14 mouse cellular contexts compared by ENCODE assay signal in the genomic region with DNA sequence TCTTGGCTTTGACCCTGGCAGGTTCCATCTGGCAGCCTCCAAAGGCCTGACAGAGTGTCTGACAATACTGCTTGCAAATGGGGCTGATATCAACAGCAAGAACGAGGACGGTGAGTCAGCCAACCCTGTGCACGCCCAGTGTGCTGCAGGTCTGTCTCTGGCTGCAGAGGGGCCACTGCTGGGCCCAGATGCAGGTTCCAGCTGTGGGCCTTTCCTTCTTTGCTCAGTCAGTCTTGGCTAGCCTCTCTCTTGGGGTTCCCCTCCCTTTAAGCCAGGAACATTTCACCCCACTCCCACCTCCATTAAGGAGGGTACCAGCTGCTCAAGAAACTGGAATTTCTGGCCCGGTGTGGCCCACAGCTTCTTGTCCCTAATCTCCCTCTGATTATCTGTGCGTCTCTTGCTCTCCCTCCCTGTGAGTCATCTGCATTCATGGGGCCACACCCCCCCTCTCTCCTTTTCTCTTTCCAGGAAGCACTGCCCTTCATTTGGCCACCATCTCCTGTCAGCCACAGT. TPM values are rescaled to one million over a fixed set of nuclear protein-coding genes. Genes with fewer than 3 reads are reported as not detected.
DNase-seq lines count a peak whose midpoint lies in the region; ATAC-seq and TF ChIP-seq lines count a peak whose summit lies in the region.
"Had no signal": no experiment of that assay in that cellular context is flagged by ENCODE, and none has a peak within 500 bp of the region (broad histone marks: within the 10 kb centered on the region; RNA-seq: fewer than 3 reads in every experiment).

No protein-coding gene starts in this region.

- peak overlapping the region; percentile 7 for H3ac ChIP-seq in C2C12 (ENCODE audit: control insufficient read depth, insufficient read length, low read depth)

- peak; percentile 50; the same call in 1 of the 2 replicates for ATAC-seq in liver, embryonic 14.5 days (ENCODE audit: insufficient read depth)

- WGBS in heart, embryonic 10.5 days, result 11% methylated on average over 5 of the region's 5 CpGs
- WGBS in liver, embryonic 14.5 days (ENCODE audit: insufficient replicate concordance), result 9% methylated on average over 5 of the region's 5 CpGs

- peaks cover 12% of the 10 kb centered on the region for H3K4me1 ChIP-seq in heart, embryonic 10.5 days
- H3K4me1 ChIP-seq in liver, embryonic 14.5 days (replicated peaks; ENCODE audit: control insufficient read depth in 2 of 2, insufficient read depth in 2 of 2, low read length in 1 of 2), result peaks cover 0 to 6% of the 10 kb centered on the region in 2 experiments; a peak in 3 of 4 replicates

- intact Hi-C loops in heart, postnatal 36 days (cut with DNase I), result no loop called here

- H3K36me3 ChIP-seq in heart, embryonic 10.5 days, result no peaks in the 10 kb centered on the region
- no peaks in the 10 kb centered on the region for H3K36me3 ChIP-seq in C2C12 (ENCODE audit: control insufficient read depth, insufficient read depth)
- no peaks in the 10 kb centered on the region for H3K36me3 ChIP-seq in liver, embryonic 14.5 days (replicated peaks; ENCODE audit: control insufficient read depth, insufficient read depth, low read depth)
- H3K36me3 ChIP-seq: kidney, embryonic 15.5 days had no signal

- no peak for TF ChIP-seq CTCF in C2C12 (IDR thresholded peaks at IDR 0.05; ENCODE audit: control insufficient read depth, insufficient read depth, insufficient read length)
- no peak for TF ChIP-seq CTCF in liver, embryonic 14.5 days (IDR thresholded peaks at IDR 0.05; ENCODE audit: low read depth)

- peak; percentile 71 for DNase-seq in heart, embryonic 10.5 days (ENCODE audit: low spot score)
- no peak for DNase-seq in heart, postnatal 36 days
- peak; percentile 87 for DNase-seq in adrenal gland, adult 2 months
- DNase-seq in liver, embryonic 14.5 days (ENCODE audit: low read depth in 3 of 3, low spot score in 3 of 3), result no peak
- DNase-seq in testis, postnatal 10 days (ENCODE audit: low spot score), result no peak
- no peak for DNase-seq in frontal cortex, postnatal 10 days (ENCODE audit: low spot score in 2 of 2)
- no peak for DNase-seq in neural tube, embryonic 10.5 days (ENCODE audit: extremely low spot score, low spot score)
- DNase-seq: layer of hippocampus, postnatal 36 days; midbrain, embryonic 14.5 days; thymus, postnatal 36 days had no signal

- H3K27ac ChIP-seq in heart, embryonic 10.5 days, result no peak overlapping the region
- H3K27ac ChIP-seq in liver, embryonic 14.5 days, result no peak overlapping the region
- H3K27ac ChIP-seq: kidney, embryonic 15.5 days had no signal

- no peak for TF ChIP-seq EP300 in liver, embryonic 14.5 days (IDR thresholded peaks at IDR 0.05; ENCODE audit: low read depth)

- H3K4me2 ChIP-seq in liver, embryonic 14.5 days (ENCODE audit: low read depth), result no peak overlapping the region
- H3K4me2 ChIP-seq: kidney, embryonic 15.5 days had no signal

- no peaks in the 10 kb centered on the region for H3K79me3 ChIP-seq in C2C12 (ENCODE audit: low read depth)

- no peaks in the 10 kb centered on the region for H3K9me3 ChIP-seq in heart, embryonic 10.5 days
- no peaks in the 10 kb centered on the region for H3K9me3 ChIP-seq in liver, embryonic 14.5 days (ENCODE audit: control insufficient read depth, low read length)
- H3K9me3 ChIP-seq: kidney, embryonic 15.5 days had no signal

- H3K27me3 ChIP-seq in heart, embryonic 10.5 days (ENCODE audit: insufficient read depth, poor library complexity, severe bottlenecking), result peaks cover 58% of the 10 kb centered on the region
- no peaks in the 10 kb centered on the region for H3K27me3 ChIP-seq in C2C12 (ENCODE audit: control insufficient read depth, insufficient read depth, insufficient read length)
- peaks cover 6% of the 10 kb centered on the region for H3K27me3 ChIP-seq in liver, embryonic 14.5 days (ENCODE audit: control insufficient read depth, insufficient read depth, low read length)

- no peak overlapping the region for H3K4me3 ChIP-seq in heart, embryonic 10.5 days
- no peak overlapping the region for H3K4me3 ChIP-seq in C2C12 (ENCODE audit: insufficient read depth, poor library complexity, severe bottlenecking)
- H3K4me3 ChIP-seq in liver, embryonic 14.5 days (ENCODE audit: insufficient read depth in 1 of 2, low read depth in 2 of 2, low read length in 2 of 2), result no peak overlapping the region
- H3K4me3 ChIP-seq: kidney, embryonic 15.5 days had no signal

- no peaks in the 10 kb centered on the region for H3K79me2 ChIP-seq in C2C12 (ENCODE audit: control insufficient read depth, insufficient read depth)

- no peak overlapping the region for H3K9ac ChIP-seq in liver, embryonic 14.5 days (replicated peaks)
- H3K9ac ChIP-seq: kidney, embryonic 15.5 days had no signal

TF ChIP-seq in C2C12, 6 proteins besides CTCF, POLR2A, EP300 and RAD21:
- TF ChIP-seq MYOD1 (IDR thresholded peaks at IDR 0.05; ENCODE audit: control insufficient read depth, insufficient read length, low read depth) (no peak), MYOG (IDR thresholded peaks at IDR 0.05; ENCODE audit: control insufficient read depth, extremely low read depth, insufficient read length) (no peak), CEBPB (IDR thresholded peaks at IDR 0.05; ENCODE audit: low read depth) (no peak), FOSL1 (IDR thresholded peaks at IDR 0.05; ENCODE audit: insufficient read depth, low read length, poor library complexity, severe bottlenecking) (no peak), MAX (IDR thresholded peaks at IDR 0.05) (no peak), USF1 (IDR thresholded peaks at IDR 0.05; ENCODE audit: low read depth) (no peak)

RNA-seq across cellular contexts. Expression of a gene that starts 9.3 kb away (rescaled TPM):
- polyA plus RNA-seq in heart, embryonic 10.5 days (2016; fragmentation: Nextera tagmentation; extraction: Ambion mirVana), result 0.14 TPM in 2 replicates
- total RNA-seq in heart, postnatal 36 days (2021), result 1 to 10 TPM in 1 of 2 experiments, under 1 TPM in 1; 0.78 to 1.7 TPM
- 0.09 TPM for polyA plus RNA-seq in C2C12 (2012; fragmentation: generic; extraction: Trizol)
- total RNA-seq in adrenal gland, adult 2 months (2021), result 1 to 10 TPM; 3.0 to 4.6 TPM
- 1.5 and 3.3 TPM in 2 replicates for polyA plus RNA-seq in adrenal gland, adult 2 months (2012; rRNA removed)
- 0.26 and 0.39 TPM in 2 replicates for polyA plus RNA-seq in liver, embryonic 14.5 days (2012; rRNA removed)
- 0.13 and 0.22 TPM in 2 replicates for polyA plus RNA-seq in liver, embryonic 14.5 days (2014; fragmentation: Nextera tagmentation; extraction: Ambion mirVana)

RNA-seq across cellular contexts. Expression of a gene that starts 17.0 kb away (rescaled TPM):
- polyA plus RNA-seq in heart, embryonic 10.5 days (2016; fragmentation: Nextera tagmentation; extraction: Ambion mirVana), result 41.8 and 43.4 TPM in 2 replicates
- total RNA-seq in heart, postnatal 36 days (2021), result 10 to 100 TPM; 16.5 to 17.1 TPM
- 19.2 TPM for polyA plus RNA-seq in C2C12 (2012; fragmentation: generic; extraction: Trizol)
- 10 to 100 TPM; 20.3 to 24.5 TPM for total RNA-seq in adrenal gland, adult 2 months (2021)
- polyA plus RNA-seq in adrenal gland, adult 2 months (2012; rRNA removed), result 38.9 and 43.9 TPM in 2 replicates
- polyA plus RNA-seq in liver, embryonic 14.5 days (2012; rRNA removed), result 5.1 and 5.7 TPM in 2 replicates
- 3.6 and 4.1 TPM in 2 replicates for polyA plus RNA-seq in liver, embryonic 14.5 days (2014; fragmentation: Nextera tagmentation; extraction: Ambion mirVana)

RNA-seq across cellular contexts. Expression of a gene that starts 29.1 kb away (rescaled TPM):
- 7.1 and 8.5 TPM in 2 replicates for polyA plus RNA-seq in heart, embryonic 10.5 days (2016; fragmentation: Nextera tagmentation; extraction: Ambion mirVana)
- total RNA-seq in heart, postnatal 36 days (2021), result 1 to 10 TPM; 3.0 to 3.4 TPM
- 3.2 TPM for polyA plus RNA-seq in C2C12 (2012; fragmentation: generic; extraction: Trizol)
- total RNA-seq in adrenal gland, adult 2 months (2021), result 1 to 10 TPM in 1 of 2 experiments, under 1 TPM in 1; 0.95 to 1.1 TPM
- polyA plus RNA-seq in adrenal gland, adult 2 months (2012; rRNA removed), result 2.3 and 2.5 TPM in 2 replicates
- 0.62 and 0.65 TPM in 2 replicates for polyA plus RNA-seq in liver, embryonic 14.5 days (2012; rRNA removed)
- 1.4 and 1.5 TPM in 2 replicates for polyA plus RNA-seq in liver, embryonic 14.5 days (2014; fragmentation: Nextera tagmentation; extraction: Ambion mirVana)

RNA-seq across cellular contexts. Expression of a gene that starts 33.8 kb away (rescaled TPM):
- 0.74 and 0.84 TPM in 2 replicates for polyA plus RNA-seq in heart, embryonic 10.5 days (2016; fragmentation: Nextera tagmentation; extraction: Ambion mirVana)
- total RNA-seq in heart, postnatal 36 days (2021), result under 1 TPM; 0.61 to 0.62 TPM
- 1.2 TPM for polyA plus RNA-seq in C2C12 (2012; fragmentation: generic; extraction: Trizol)
- 1 to 10 TPM; 1.3 to 1.9 TPM for total RNA-seq in adrenal gland, adult 2 months (2021)
- 1.3 and 1.6 TPM in 2 replicates for polyA plus RNA-seq in adrenal gland, adult 2 months (2012; rRNA removed)
- polyA plus RNA-seq in liver, embryonic 14.5 days (2012; rRNA removed), result 0.42 and 0.47 TPM in 2 replicates
- 0.05 TPM in 2 replicates for polyA plus RNA-seq in liver, embryonic 14.5 days (2014; fragmentation: Nextera tagmentation; extraction: Ambion mirVana)

RNA-seq across cellular contexts. Expression of a gene that starts 43.9 kb away (rescaled TPM):
- 0.10 and 0.26 TPM in 2 replicates for polyA plus RNA-seq in heart, embryonic 10.5 days (2016; fragmentation: Nextera tagmentation; extraction: Ambion mirVana)
- not detected for total RNA-seq in heart, postnatal 36 days (2021)
- 0.01 TPM for polyA plus RNA-seq in C2C12 (2012; fragmentation: generic; extraction: Trizol)
- under 1 TPM; 0.21 to 0.35 TPM for total RNA-seq in adrenal gland, adult 2 months (2021)
- 0.02 TPM in 1 of 2 replicates, not detected in the other for polyA plus RNA-seq in adrenal gland, adult 2 months (2012; rRNA removed)
- 0.02 TPM in 1 of 2 replicates, not detected in the other for polyA plus RNA-seq in liver, embryonic 14.5 days (2012; rRNA removed)
- polyA plus RNA-seq in liver, embryonic 14.5 days (2014; fragmentation: Nextera tagmentation; extraction: Ambion mirVana), result not detected in 2 replicates
- polyA plus RNA-seq: heart, postnatal 0 days; midbrain, embryonic 14.5 days; small intestine, adult 2 months had no signal

Comparison
In these comparisons a context has a peak if more than half of its experiments do, and no peak if none do; other contexts are left out.
1. DNase-seq: peak in heart, embryonic 10.5 days (single experiment) and adrenal gland, adult 2 months (single experiment); none in heart, postnatal 36 days (0 of 2), liver, embryonic 14.5 days (0 of 3), testis, postnatal 10 days (single experiment), frontal cortex, postnatal 10 days (0 of 2) and neural tube, embryonic 10.5 days (single experiment).